Mouse (Mus musculus) left cerebral cortex, adult 18-20 months (tissue): ENCODE measurements at regions not wholly inside any gene's neighbourhood (a gene's known extent, or its start where the extent isn't known, plus 50 kb on each side); places are given as distances from the start of the nearest gene placed in this dataset.
"Not testable (repeated sequence)": the region's sequence is repeated elsewhere in the genome, so short reads cannot be mapped to it uniquely, and the experiment has no call there.

Experiments
- DNase-seq, 2 experiments: peaks; one replicate each; pipeline ENCODE4 v3.0.0; 2021 to 2022; ENCODE audit warnings: low spot score in 2 of 2, mixed read lengths in 1 of 2

- DNase-seq: no peak
These were observed 466.2 kb upstream of the Tbl1xr1 start for GRCm38 (mm10) chr3:21610231-21610630.

- DNase-seq: no peak
These were observed 454.7 kb upstream of the Tbl1xr1 start for GRCm38 (mm10) chr3:21621745-21622144.

- no peak for DNase-seq
These were observed 451.4 kb upstream of the Tbl1xr1 start for GRCm38 (mm10) chr3:21625039-21625438.

GRCm38 (mm10) chr3:21626029-21626428, 450.4 kb upstream of the Tbl1xr1 start:
- peak in 1 of 2 experiments; percentile 14 for DNase-seq

- DNase-seq: not testable (repeated sequence)
These were observed 449.4 kb upstream of the Tbl1xr1 start for GRCm38 (mm10) chr3:21627048-21627447.

- DNase-seq: no peak
These were observed 442.7 kb upstream of the Tbl1xr1 start for GRCm38 (mm10) chr3:21633600-21634221.

GRCm38 (mm10) chr3:21634675-21635204, 441.7 kb upstream of the Tbl1xr1 start:
- DNase-seq: no peak

GRCm38 (mm10) chr3:21638886-21639285, 437.6 kb upstream of the Tbl1xr1 start:
- peak in 1 of 2 experiments; percentile 6 for DNase-seq

- DNase-seq: no peak
These were observed 436.9 kb upstream of the Tbl1xr1 start for GRCm38 (mm10) chr3:21639576-21639975.

- DNase-seq: peak in 1 of 2 experiments; percentile 9
These were observed 432.4 kb upstream of the Tbl1xr1 start for GRCm38 (mm10) chr3:21644086-21644485.

- DNase-seq: no peak
These were observed 431.2 kb upstream of the Tbl1xr1 start for GRCm38 (mm10) chr3:21645268-21645667.

GRCm38 (mm10) chr3:21649885-21650469, 426.5 kb upstream of the Tbl1xr1 start:
- no peak for DNase-seq

- DNase-seq: no peak
These were observed 421.2 kb upstream of the Tbl1xr1 start for GRCm38 (mm10) chr3:21655301-21655700.

GRCm38 (mm10) chr3:21667349-21668143, 408.9 kb upstream of the Tbl1xr1 start:
- no peak for DNase-seq

- no peak for DNase-seq
These were observed 404.6 kb upstream of the Tbl1xr1 start for GRCm38 (mm10) chr3:21671885-21672284.

GRCm38 (mm10) chr3:21672492-21672891, 404.0 kb upstream of the Tbl1xr1 start:
- no peak for DNase-seq

- no peak for DNase-seq
These were observed 403.0 kb upstream of the Tbl1xr1 start for GRCm38 (mm10) chr3:21673466-21673865.

GRCm38 (mm10) chr3:21678265-21678664, 398.2 kb upstream of the Tbl1xr1 start:
- no peak for DNase-seq

GRCm38 (mm10) chr3:21678734-21679133, 397.7 kb upstream of the Tbl1xr1 start:
- DNase-seq: no peak

GRCm38 (mm10) chr3:21697980-21698672, 378.3 kb upstream of the Tbl1xr1 start:
- DNase-seq: not testable (repeated sequence)

- DNase-seq: no peak
These were observed 376.9 kb upstream of the Tbl1xr1 start for GRCm38 (mm10) chr3:21699526-21699925.
